Mouse (Mus musculus) myocyte (in vitro differentiated cells): ENCODE measurements around the gene Amph. TPM values are rescaled to one million over a fixed set of nuclear protein-coding genes. Genes with fewer than 3 reads are reported as not detected.

ENCODE experiments used
- H3K27me3 ChIP-seq: one replicate; pipeline ENCODE4 v1.6.1; 2011; ENCODE audit not compliant: control insufficient read depth, insufficient read depth, insufficient read length
- H3K36me3 ChIP-seq: one replicate; pipeline ENCODE4 v1.6.1; 2011; ENCODE audit not compliant: control insufficient read depth, insufficient read depth
- H3K4me2 ChIP-seq: one replicate; pipeline ENCODE4 v1.6.1; 2011; ENCODE audit warnings: low read depth, control low read depth
- H3K4me3 ChIP-seq: one replicate; pipeline ENCODE4 v1.5.1; 2011; ENCODE audit warnings: mild to moderate bottlenecking, control low read depth, moderate library complexity
- H3K79me2 ChIP-seq: one replicate; pipeline ENCODE4 v1.6.1; 2011; ENCODE audit not compliant: control insufficient read depth, insufficient read depth
- H3ac ChIP-seq: one replicate; pipeline ENCODE4 v1.6.1; 2011; ENCODE audit not compliant: control insufficient read depth, insufficient read length
- CEBPB ChIP-seq: IDR thresholded peaks from 2 replicates; pipeline ENCODE4 v1.6.1; 2011; ENCODE audit warnings: mild to moderate bottlenecking, moderate library complexity; ENCODE audit not compliant: poor library complexity, insufficient read depth, severe bottlenecking
- E2F4 ChIP-seq: IDR thresholded peaks from one replicate; pipeline ENCODE4 v1.6.1; 2011; ENCODE audit warnings: mild to moderate bottlenecking, control low read depth, moderate library complexity; ENCODE audit not compliant: insufficient read depth
- MAX ChIP-seq: IDR thresholded peaks from one replicate; pipeline ENCODE4 v1.6.1; 2011; ENCODE audit warnings: low read depth, mild to moderate bottlenecking, control low read depth
- MYOD1 ChIP-seq, 3 experiments: IDR thresholded peaks; one replicate each; pipeline ENCODE4 v1.6.1; 2011; ENCODE audit warnings: control low read depth in 2 of 3, low read depth in 2 of 3, mild to moderate bottlenecking in 2 of 3, moderate library complexity in 1 of 3; ENCODE audit not compliant: insufficient read length in 2 of 3, control insufficient read depth in 1 of 3
- MYOG ChIP-seq, 3 experiments: IDR thresholded peaks; one replicate each; pipeline ENCODE4 v1.6.1; 2011; ENCODE audit warnings: control low read depth in 2 of 3, low read depth in 2 of 3, mild to moderate bottlenecking in 2 of 3; ENCODE audit not compliant: insufficient read length in 2 of 3, control insufficient read depth in 1 of 3, insufficient read depth in 1 of 3
- POLR2A ChIP-seq: IDR thresholded peaks from one replicate; pipeline ENCODE4 v1.6.1; 2011; ENCODE audit warnings: low read depth, mild to moderate bottlenecking, control low read depth, moderate library complexity; ENCODE audit not compliant: insufficient read length
- POLR2AphosphoS2 ChIP-seq: IDR thresholded peaks from one replicate; pipeline ENCODE4 v1.6.1; 2011; ENCODE audit warnings: low read depth, control low read depth; ENCODE audit not compliant: insufficient read length
- REST ChIP-seq: IDR thresholded peaks from one replicate; pipeline ENCODE4 v1.6.1; 2011; ENCODE audit warnings: mild to moderate bottlenecking, control low read depth, moderate library complexity; ENCODE audit not compliant: insufficient read depth, insufficient read length
- SRF ChIP-seq: IDR thresholded peaks from one replicate; pipeline ENCODE4 v1.6.1; 2011; ENCODE audit warnings: low read depth; ENCODE audit not compliant: control insufficient read depth, insufficient read length
- TCF12 ChIP-seq: IDR thresholded peaks from one replicate; pipeline ENCODE4 v1.6.1; 2011; ENCODE audit warnings: mild to moderate bottlenecking, control low read depth; ENCODE audit not compliant: poor library complexity, insufficient read depth, severe bottlenecking
- TCF3 ChIP-seq: IDR thresholded peaks from one replicate; pipeline ENCODE4 v1.6.1; 2011; ENCODE audit warnings: low read depth, control low read depth; ENCODE audit not compliant: insufficient read length
- USF1 ChIP-seq: IDR thresholded peaks from one replicate; pipeline ENCODE4 v1.6.1; 2011; ENCODE audit warnings: low read depth, mild to moderate bottlenecking, control low read depth, moderate library complexity
- polyA plus RNA-seq: library from polyadenylated mRNA; unstranded; fragments of >200 nt; fragmentation: generic; extraction: Trizol; gene quantifications from one replicate; pipeline ENCODE4 v1.2.1, GENCODE M21; 2012; ENCODE audit warnings: missing spikeins

Amph gene
- polyA plus RNA-seq, 1 experiment: not detected

DNA sequence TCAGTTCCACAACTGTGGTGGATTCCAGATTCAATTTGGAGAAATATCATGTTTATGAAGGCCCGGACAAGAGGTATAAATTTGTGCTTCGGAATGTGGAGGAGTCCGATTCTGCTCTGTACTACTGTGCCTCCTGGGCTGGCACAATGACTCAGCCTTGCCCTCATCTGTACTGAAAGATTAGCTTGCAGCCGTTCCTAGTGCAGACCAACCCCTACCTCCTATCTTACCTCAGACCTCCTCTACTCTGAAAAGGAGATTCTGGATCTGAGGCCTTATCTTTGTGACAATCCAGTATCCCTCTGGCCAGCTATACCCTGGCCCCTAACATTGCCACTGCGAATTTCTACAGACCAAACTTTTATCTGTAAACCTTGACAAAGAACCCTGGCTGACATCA lies 230.3 kb downstream of the Amph start:
- Histone ChIP-seq H3K27me3 (no peaks in the 10 kb centered on the region), H3K4me3 (no peak overlapping the region), H3K36me3 (no peaks in the 10 kb centered on the region), H3K4me2 (no peak overlapping the region), H3ac (no peak overlapping the region), H3K79me2 (no peaks in the 10 kb centered on the region)
- TF ChIP-seq MYOD1 (IDR thresholded peaks at IDR 0.05; ENCODE audit: control insufficient read depth in 1 of 3, insufficient read length in 2 of 3, low read depth in 2 of 3): no peak
- TF ChIP-seq MAX: no peak
- TF ChIP-seq REST: no peak
- TF ChIP-seq POLR2AphosphoS2: no peak
- TF ChIP-seq E2F4: no peak
- TF ChIP-seq POLR2A: no peak
- TF ChIP-seq CEBPB: no peak
- no peak for TF ChIP-seq TCF12
- no peak for TF ChIP-seq TCF3
- no peak for TF ChIP-seq USF1
- no peak for TF ChIP-seq SRF
- no peak for TF ChIP-seq MYOG (IDR thresholded peaks at IDR 0.05; ENCODE audit: control insufficient read depth in 1 of 3, insufficient read depth in 1 of 3, insufficient read length in 2 of 3, low read depth in 2 of 3)

DNA sequence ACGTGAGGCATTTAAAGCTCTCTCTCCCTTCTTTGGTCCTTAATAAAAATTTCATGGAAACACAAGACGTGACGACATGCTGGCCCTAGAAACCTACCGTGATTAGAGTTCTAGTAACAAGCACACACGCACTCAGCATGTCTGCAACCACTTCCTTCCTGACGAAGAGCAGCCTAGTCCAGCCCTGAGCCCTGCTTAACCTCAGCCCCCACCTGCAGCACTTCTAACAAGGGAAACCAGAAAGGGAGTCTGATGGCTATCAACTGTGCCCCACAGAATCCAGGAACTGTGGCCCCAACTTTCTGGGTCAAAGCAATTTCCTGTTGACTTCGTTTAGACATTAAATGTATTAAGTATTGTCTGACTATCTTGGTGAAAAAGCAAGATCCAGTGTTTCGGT lies 234.3 kb downstream of the Amph start:
- no peak for TF ChIP-seq MYOD1 (IDR thresholded peaks at IDR 0.05; ENCODE audit: control insufficient read depth in 1 of 3, insufficient read length in 2 of 3, low read depth in 2 of 3)
- TF ChIP-seq MYOG (IDR thresholded peaks at IDR 0.05; ENCODE audit: control insufficient read depth in 1 of 3, insufficient read depth in 1 of 3, insufficient read length in 2 of 3, low read depth in 2 of 3): no peak
- TF ChIP-seq POLR2AphosphoS2: no peak
- no peak for TF ChIP-seq USF1
- no peak for TF ChIP-seq REST
- TF ChIP-seq SRF: no peak
- no peak for TF ChIP-seq CEBPB
- TF ChIP-seq TCF3: no peak
- no peak for TF ChIP-seq TCF12
- TF ChIP-seq POLR2A: no peak
- TF ChIP-seq MAX: no peak
- TF ChIP-seq E2F4: no peak
- Histone ChIP-seq H3ac (no peak overlapping the region), H3K4me3 (no peak overlapping the region), H3K27me3 (no peaks in the 10 kb centered on the region), H3K79me2 (no peaks in the 10 kb centered on the region), H3K36me3 (no peaks in the 10 kb centered on the region), H3K4me2 (no peak overlapping the region)

DNA sequence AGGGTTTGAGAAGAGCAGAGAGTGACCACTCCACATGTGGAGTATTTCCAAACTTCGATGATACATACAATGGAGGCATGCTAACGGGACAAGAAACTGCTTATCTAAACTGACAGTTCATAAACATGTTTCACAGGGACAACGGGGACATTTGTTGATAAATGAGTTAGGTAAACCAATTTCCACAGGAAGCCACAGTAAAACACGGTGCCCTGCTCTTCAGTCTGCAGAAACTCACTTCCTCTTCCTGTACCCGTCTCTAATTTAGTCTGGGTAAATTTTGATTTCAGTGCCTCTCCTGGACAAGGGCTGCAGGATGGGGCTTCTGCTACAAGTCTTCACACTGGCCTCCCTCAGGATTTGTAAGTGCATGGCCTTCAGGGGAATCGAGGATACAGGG lies 242.0 kb downstream of the Amph start:
- TF ChIP-seq MYOD1 (IDR thresholded peaks at IDR 0.05; ENCODE audit: control insufficient read depth in 1 of 3, insufficient read length in 2 of 3, low read depth in 2 of 3) (no peak), MAX (no peak), CEBPB (no peak), USF1 (no peak), POLR2AphosphoS2 (no peak), REST (no peak), MYOG (IDR thresholded peaks at IDR 0.05; ENCODE audit: control insufficient read depth in 1 of 3, insufficient read depth in 1 of 3, insufficient read length in 2 of 3, low read depth in 2 of 3) (no peak), SRF (no peak), POLR2A (no peak), TCF12 (no peak), E2F4 (no peak)
- no peak overlapping the region for H3K4me3 ChIP-seq
- H3K79me2 ChIP-seq: no peaks in the 10 kb centered on the region
- H3K36me3 ChIP-seq: no peaks in the 10 kb centered on the region
- H3ac ChIP-seq: no peak overlapping the region
- H3K27me3 ChIP-seq: no peaks in the 10 kb centered on the region
- no peak overlapping the region for H3K4me2 ChIP-seq

DNA sequence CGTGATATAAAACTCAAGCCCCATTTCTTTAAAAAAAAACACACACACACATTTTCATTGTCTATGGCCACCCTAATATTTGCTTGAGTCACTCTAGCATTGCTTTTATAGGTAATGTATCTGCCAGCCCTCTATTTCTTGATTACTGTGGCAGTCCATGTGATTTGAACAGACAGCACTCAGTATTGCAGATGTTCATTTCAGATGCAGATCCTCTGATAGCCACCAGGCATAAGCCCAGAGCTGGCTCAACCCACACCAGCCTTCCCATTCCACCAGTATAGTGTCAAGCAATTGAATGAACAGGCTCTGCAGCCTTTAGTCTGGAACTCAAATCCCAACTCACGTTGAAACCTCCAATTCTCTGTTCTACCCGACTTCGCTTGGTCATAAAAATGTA lies 246.8 kb downstream of the Amph start:
- no peak overlapping the region for H3ac ChIP-seq
- H3K79me2 ChIP-seq: no peaks in the 10 kb centered on the region
- H3K36me3 ChIP-seq: no peaks in the 10 kb centered on the region
- H3K4me3 ChIP-seq: no peak overlapping the region
- H3K4me2 ChIP-seq: no peak overlapping the region
- no peak for TF ChIP-seq TCF12
- TF ChIP-seq POLR2A: no peak
- no peak for TF ChIP-seq POLR2AphosphoS2
- H3K27me3 ChIP-seq: no peaks in the 10 kb centered on the region

DNA sequence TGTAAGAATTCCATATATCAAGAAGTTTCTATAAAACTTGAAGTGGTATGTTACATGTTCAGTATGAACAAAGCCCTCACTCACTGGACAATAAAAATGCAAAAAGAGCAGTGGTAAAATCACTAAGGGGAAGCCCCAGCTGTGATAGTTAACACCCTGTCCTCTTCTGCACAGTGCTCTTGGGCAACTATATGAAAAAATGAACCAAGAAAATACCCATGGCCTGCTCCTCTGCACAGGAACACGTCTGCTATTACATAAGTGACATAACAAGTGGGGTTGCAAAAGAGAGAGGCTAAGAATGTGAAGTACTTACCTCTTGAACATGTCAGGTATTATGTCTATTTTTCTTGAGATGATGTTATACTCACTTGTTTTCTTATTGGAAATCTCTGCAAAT lies 247.5 kb downstream of the Amph start:
- Histone ChIP-seq H3K4me2 (no peak overlapping the region), H3K4me3 (no peak overlapping the region), H3K79me2 (no peaks in the 10 kb centered on the region), H3ac (no peak overlapping the region), H3K36me3 (no peaks in the 10 kb centered on the region), H3K27me3 (no peaks in the 10 kb centered on the region)
- TF ChIP-seq USF1: no peak
- no peak for TF ChIP-seq MAX
- no peak for TF ChIP-seq CEBPB
- no peak for TF ChIP-seq MYOG (IDR thresholded peaks at IDR 0.05; ENCODE audit: control insufficient read depth in 1 of 3, insufficient read depth in 1 of 3, insufficient read length in 2 of 3, low read depth in 2 of 3)
- no peak for TF ChIP-seq E2F4
- TF ChIP-seq SRF: no peak
- TF ChIP-seq MYOD1 (IDR thresholded peaks at IDR 0.05; ENCODE audit: control insufficient read depth in 1 of 3, insufficient read length in 2 of 3, low read depth in 2 of 3): no peak
- no peak for TF ChIP-seq POLR2A
- no peak for TF ChIP-seq TCF3
- no peak for TF ChIP-seq REST
- no peak for TF ChIP-seq POLR2AphosphoS2
- TF ChIP-seq TCF12: no peak

Other genes starting within 250 kb of the Amph start
- gene Vps41, start 230.9 kb upstream of the Amph start, polyA plus RNA-seq: 20.0 TPM